Mouse (Mus musculus) lung, adult 2 months (tissue): ENCODE results near the gene Adam12.

Source experiments
- CTCF ChIP-seq: fragments of 200-500 bp; IDR thresholded peaks from 2 replicates; pipeline ENCODE4 v1.5.1; 2011; ENCODE audit warnings: mild to moderate bottlenecking, low read length, control low read depth; ENCODE audit not compliant: insufficient read depth
- POLR2A ChIP-seq: fragments of 200-500 bp; IDR thresholded peaks from 2 replicates; pipeline ENCODE4 v1.6.1; 2011; ENCODE audit warnings: low read depth, mild to moderate bottlenecking, control low read depth, low read length, borderline replicate concordance; ENCODE audit errors: extremely low read depth

GRCm38 (mm10) chr7:134001581-134001980 is 230.4 kb downstream of the Adam12 start:
- no peak for TF ChIP-seq POLR2A
- TF ChIP-seq CTCF = no peak
